Comparison of ENCODE assay signal across 29 mouse cellular contexts in genomic region chr11:82943336-82943735, GRCm38 (mm10). TPM values are rescaled to one million over a fixed set of nuclear protein-coding genes. Genes with fewer than 3 reads are reported as not detected.
DNase-seq lines count a peak whose midpoint lies in the region; ATAC-seq and TF ChIP-seq lines count a peak whose summit lies in the region.
"Had no signal": no experiment of that assay in that cellular context is flagged by ENCODE, and none has a peak within 500 bp of the region (broad histone marks: within the 10 kb centered on the region; RNA-seq: fewer than 3 reads in every experiment).

No protein-coding gene starts in this region.

- TF ChIP-seq CTCF in lung, postnatal 0 days (IDR thresholded peaks at IDR 0.05) = no peak

- no peak overlapping the region for H3K9ac ChIP-seq in lung, postnatal 0 days (replicated peaks; ENCODE audit: low read depth)
- H3K9ac ChIP-seq: embryonic facial prominence, embryonic 15.5 days; forebrain, embryonic 15.5 days; heart, embryonic 13.5 days; kidney, embryonic 15.5 days; limb, embryonic 15.5 days; liver, embryonic 14.5 days; lung, embryonic 15.5 days; neural tube, embryonic 13.5 days had no signal

- no peaks in the 10 kb centered on the region for H3K9me3 ChIP-seq in lung, postnatal 0 days (ENCODE audit: low read length)
- H3K9me3 ChIP-seq: embryonic facial prominence, embryonic 15.5 days; forebrain, embryonic 15.5 days; G1E; heart, embryonic 13.5 days; kidney, embryonic 15.5 days; limb, embryonic 15.5 days; lung, embryonic 15.5 days; neural tube, embryonic 13.5 days had no signal

- no peak overlapping the region for H3K4me2 ChIP-seq in lung, postnatal 0 days (replicated peaks; ENCODE audit: low read depth, low read length)
- H3K4me2 ChIP-seq: embryonic facial prominence, embryonic 15.5 days; forebrain, embryonic 15.5 days; heart, embryonic 13.5 days; kidney, embryonic 15.5 days; limb, embryonic 15.5 days; lung, embryonic 15.5 days; neural tube, embryonic 13.5 days had no signal

- no peaks in the 10 kb centered on the region for H3K36me3 ChIP-seq in lung, postnatal 0 days (ENCODE audit: insufficient read depth, low read length)
- H3K36me3 ChIP-seq: embryonic facial prominence, embryonic 15.5 days; forebrain, embryonic 15.5 days; G1E; kidney, embryonic 15.5 days; limb, embryonic 15.5 days; lung, embryonic 15.5 days; neural tube, embryonic 13.5 days had no signal

- H3K4me3 ChIP-seq in lung, postnatal 0 days (ENCODE audit: low read depth, low read length) = no peak overlapping the region
- H3K4me3 ChIP-seq: embryonic facial prominence, embryonic 15.5 days; forebrain, embryonic 15.5 days; heart, adult 2 months; heart, embryonic 13.5 days; kidney, embryonic 15.5 days; limb, embryonic 15.5 days; lung, embryonic 15.5 days; myocyte; neural tube, embryonic 13.5 days had no signal

- no peak for ATAC-seq in lung, postnatal 0 days
- ATAC-seq: activated CD4-positive, CD25-positive, alpha-beta regulatory T cell, adult 4 months; forebrain, embryonic 15.5 days; midbrain, embryonic 16.5 days had no signal

- no peaks in the 10 kb centered on the region for H3K27me3 ChIP-seq in lung, postnatal 0 days (replicated peaks; ENCODE audit: insufficient read depth, low read length)
- H3K27me3 ChIP-seq: forebrain, embryonic 15.5 days; heart, embryonic 13.5 days; lung, embryonic 15.5 days had no signal

- no peaks in the 10 kb centered on the region for H3K4me1 ChIP-seq in lung, postnatal 0 days (ENCODE audit: insufficient read depth, low read depth, low read length)
- H3K4me1 ChIP-seq: embryonic facial prominence, embryonic 15.5 days; forebrain, embryonic 15.5 days; kidney, embryonic 15.5 days; limb, embryonic 15.5 days; lung, embryonic 15.5 days; neural tube, embryonic 13.5 days had no signal

- no peak overlapping the region for H3K27ac ChIP-seq in lung, postnatal 0 days (ENCODE audit: low read length)
- H3K27ac ChIP-seq: embryonic facial prominence, embryonic 15.5 days; forebrain, embryonic 15.5 days; heart, adult 2 months; heart, embryonic 13.5 days; kidney, embryonic 15.5 days; limb, embryonic 15.5 days; liver, embryonic 14.5 days; lung, embryonic 15.5 days; neural tube, embryonic 13.5 days had no signal

- DNase-seq in 3134 (ENCODE audit: extremely low read depth, insufficient read length, low spot score) = peak; percentile 29
- DNase-seq in embryo, embryonic 11 days = peak; percentile 42
- peak; percentile 73 for DNase-seq in mesoderm, embryonic 11.5 days (ENCODE audit: low read depth, low spot score)
- DNase-seq in thymus, postnatal 25 days = peak; percentile 35
- no peak for DNase-seq in lung, adult 18-20 months
- no peak for DNase-seq in lung, postnatal 0 days (ENCODE audit: low spot score)
- no peak for DNase-seq in spleen, adult 12 weeks (ENCODE audit: low spot score)
- DNase-seq: adrenal gland, postnatal 10 days; B cell, adult 2 months; cerebellum, adult 2 months; cerebellum, postnatal 36 days; gastrocnemius, postnatal 25 days; heart, adult 2 months; heart, postnatal 14 days; kidney, adult 11 months; left cerebral cortex, postnatal 4 days; lung, postnatal 4 days had no signal

- no peak for TF ChIP-seq EP300 in lung, postnatal 0 days (IDR thresholded peaks at IDR 0.05)

- 57% methylated on average over 6 of the region's 6 CpGs for WGBS in lung, postnatal 0 days

RNA-seq across cellular contexts. Expression of gene Slfn5, which starts 7.8 kb away (rescaled TPM):
- 25.8 and 29.9 TPM in 2 replicates for polyA plus RNA-seq in lung, postnatal 0 days (2015; fragmentation: Nextera tagmentation; extraction: Ambion mirVana)

RNA-seq across cellular contexts. Expression of gene Unc45b, which starts 33.0 kb away (rescaled TPM):
- 20.6 and 22.0 TPM in 2 replicates for polyA plus RNA-seq in lung, postnatal 0 days (2015; fragmentation: Nextera tagmentation; extraction: Ambion mirVana)
- polyA plus RNA-seq: activated CD4-positive, CD25-positive, alpha-beta regulatory T cell, adult 4 months had no signal

RNA-seq across cellular contexts. Expression of gene Nle1, which starts 35.1 kb away (rescaled TPM):
- 9.5 and 10.8 TPM in 2 replicates for polyA plus RNA-seq in lung, postnatal 0 days (2015; fragmentation: Nextera tagmentation; extraction: Ambion mirVana)

RNA-seq across cellular contexts. Expression of gene Slfn9, which starts 48.3 kb away (rescaled TPM):
- 2.2 and 3.1 TPM in 2 replicates for polyA plus RNA-seq in lung, postnatal 0 days (2015; fragmentation: Nextera tagmentation; extraction: Ambion mirVana)
- polyA plus RNA-seq: G1E had no signal

RNA-seq across cellular contexts. Expression of gene Fndc8, which starts 51.4 kb away (rescaled TPM):
- 0.24 and 0.27 TPM in 2 replicates for polyA plus RNA-seq in lung, postnatal 0 days (2015; fragmentation: Nextera tagmentation; extraction: Ambion mirVana)
- polyA plus RNA-seq: cerebellum, adult 2 months; G1E had no signal

Comparison
In these comparisons a context has a peak if more than half of its experiments do, and no peak if none do; other contexts are left out.
1. DNase-seq: peak in 3134 (single experiment), embryo, embryonic 11 days (single experiment), mesoderm, embryonic 11.5 days (single experiment) and thymus, postnatal 25 days (single experiment); none in lung, adult 18-20 months (0 of 2), lung, postnatal 0 days (single experiment) and spleen, adult 12 weeks (single experiment).